Mouse (Mus musculus) left cerebral cortex, postnatal 14 days (tissue): ENCODE data around the gene Camkmt. TPM values are rescaled to one million over a fixed set of nuclear protein-coding genes. Genes with fewer than 3 reads are reported as not detected.

Source experiments
- DNase-seq, 2 experiments: peaks; one replicate each; pipeline ENCODE4 v3.0.0; 2021 to 2022; ENCODE audit warnings: low spot score in 2 of 2, mixed read lengths in 1 of 2
- intact Hi-C: fragments of 180-260 bp; cut with DNase I; formaldehyde crosslinking; loops from one replicate; pipeline ENCODE4 v1.15.1; 2025
- total RNA-seq, 2 experiments: library from RNA; stranded (reverse); gene quantifications; 2 replicates each; pipeline ENCODE4 v1.2.3; 2021

The Camkmt gene
- total RNA-seq, 2 experiments from 2014 or later, result 11.0 to 11.6 TPM

GRCm38 (mm10) chr17:85506206-85507088, 416.1 kb downstream of the Camkmt start:
- intact Hi-C loops, result no loop called here
- DNase-seq, result no peak

GRCm38 (mm10) chr17:85507089-85507460, 416.7 kb downstream of the Camkmt start:
- intact Hi-C loops, result no loop called here
- DNase-seq, result no peak

Other genes starting within 250 kb of the Camkmt start
- gene Ppm1b, start 133.8 kb upstream of the Camkmt start, total RNA-seq, result 100 to 1,000 TPM; 116 to 123 TPM
- under 1 TPM; 0.34 to 0.51 TPM for gene Slc3a1, start 62.2 kb upstream of the Camkmt start, total RNA-seq
- 100 to 1,000 TPM; 331 to 342 TPM for gene Prepl, start 311 bp upstream of the Camkmt start, total RNA-seq